Mouse (Mus musculus): ENCODE results near the gene Cnga1.

The Cnga1 gene

GRCm38 (mm10) chr5:72644175-72644574, at the start of gene Cnga1:
Gene Cnga1, minus strand, starts transcription at chr5:72644275.
- no peak for DNase-seq (ENCODE audit: low spot score in 2 of 2)

GRCm38 (mm10) chr5:72690516-72690915, 46.4 kb upstream of the Cnga1 start:
- DNase-seq (ENCODE audit: low spot score in 2 of 2), result no peak

- DNase-seq (ENCODE audit: low spot score in 2 of 2), result no peak
Observed at GRCm38 (mm10) chr5:72689556-72689955, 45.5 kb upstream of the Cnga1 start.

GRCm38 (mm10) chr5:72681451-72681850, 37.4 kb upstream of the Cnga1 start:
- no peak for DNase-seq (ENCODE audit: low spot score in 2 of 2)

- DNase-seq (ENCODE audit: low spot score in 2 of 2), result no peak
Observed at GRCm38 (mm10) chr5:72674994-72675542, 31.0 kb upstream of the Cnga1 start.

- DNase-seq (ENCODE audit: low spot score in 2 of 2), result no peak
Observed at GRCm38 (mm10) chr5:72671017-72671699, 27.1 kb upstream of the Cnga1 start.

- DNase-seq (ENCODE audit: low spot score in 2 of 2), result no peak
Observed at GRCm38 (mm10) chr5:72668351-72668750, 24.3 kb upstream of the Cnga1 start.

- no peak for DNase-seq (ENCODE audit: low spot score in 2 of 2)
Observed at GRCm38 (mm10) chr5:72666428-72666827, 22.4 kb upstream of the Cnga1 start.

GRCm38 (mm10) chr5:72665281-72665680, 21.2 kb upstream of the Cnga1 start:
- DNase-seq (ENCODE audit: low spot score in 2 of 2), result peak in 1 of 2 experiments; percentile 44

- no peak for DNase-seq (ENCODE audit: low spot score in 2 of 2)
Observed at GRCm38 (mm10) chr5:72664854-72665253, 20.8 kb upstream of the Cnga1 start.

GRCm38 (mm10) chr5:72664126-72664525, 20.1 kb upstream of the Cnga1 start:
- DNase-seq (ENCODE audit: low spot score in 2 of 2), result no peak

GRCm38 (mm10) chr5:72661051-72661781, 17.1 kb upstream of the Cnga1 start:
- no peak for DNase-seq (ENCODE audit: low spot score in 2 of 2)

GRCm38 (mm10) chr5:72658375-72658774, 14.3 kb upstream of the Cnga1 start:
- DNase-seq (ENCODE audit: low spot score in 2 of 2), result no peak

GRCm38 (mm10) chr5:72656270-72656791, 12.3 kb upstream of the Cnga1 start:
- DNase-seq (ENCODE audit: low spot score in 2 of 2), result no peak

- DNase-seq (ENCODE audit: low spot score in 2 of 2), result no peak
Observed at GRCm38 (mm10) chr5:72653068-72653674, 9.1 kb upstream of the Cnga1 start.

GRCm38 (mm10) chr5:72648987-72649735, 5.1 kb upstream of the Cnga1 start:
- DNase-seq (ENCODE audit: low spot score in 2 of 2), result no peak

GRCm38 (mm10) chr5:72647958-72648595, 4.0 kb upstream of the Cnga1 start:
- DNase-seq (ENCODE audit: low spot score in 2 of 2), result no peak

- DNase-seq (ENCODE audit: low spot score in 2 of 2), result peak; percentile 31 to 40
Observed at GRCm38 (mm10) chr5:72647418-72647907, 3.4 kb upstream of the Cnga1 start, which contains the start of gene Nipal1. Gene Nipal1, plus strand, starts transcription at chr5:72647795.

- no peak for DNase-seq (ENCODE audit: low spot score in 2 of 2)
Observed at GRCm38 (mm10) chr5:72646996-72647395, 2.9 kb upstream of the Cnga1 start.

- peak in 1 of 2 experiments; percentile 5 for DNase-seq (ENCODE audit: low spot score in 2 of 2)
Observed at GRCm38 (mm10) chr5:72646131-72646530, 2.1 kb upstream of the Cnga1 start.

GRCm38 (mm10) chr5:72643655-72644054, 420 bp downstream of the Cnga1 start:
- no peak for DNase-seq (ENCODE audit: low spot score in 2 of 2)
